9 mouse cellular contexts compared by ENCODE assay signal in genomic region chr2:174761452-174762101, GRCm38 (mm10). TPM values are rescaled to one million over a fixed set of nuclear protein-coding genes. Genes with fewer than 3 reads are reported as not detected.
A peak's percentile ranks its signal among the peaks of the same experiment; 100 is the strongest.
DNase-seq lines count a peak whose midpoint lies in the region; ATAC-seq and TF ChIP-seq lines count a peak whose summit lies in the region.
"Had no signal": no experiment of that assay in that cellular context is flagged by ENCODE, and none has a peak within 500 bp of the region (broad histone marks: within the 10 kb centered on the region; RNA-seq: fewer than 3 reads in every experiment).

No protein-coding gene starts in this region.

- 32% methylated on average over 6 of the region's 6 CpGs for WGBS in embryonic facial prominence, embryonic 15.5 days
- WGBS in limb, embryonic 14.5 days, result 16% methylated on average over 6 of the region's 6 CpGs

- TF ChIP-seq POLR2A in limb, embryonic 14.5 days (IDR thresholded peaks at IDR 0.05; ENCODE audit: borderline replicate concordance, extremely low read depth, insufficient read depth, insufficient read length), result 0 out of 2 replicates have a peak, but pooled peaks have one; percentile 31

- ATAC-seq in embryonic facial prominence, embryonic 15.5 days (ENCODE audit: insufficient number of reproducible peaks, low FRiP score, low TSS enrichment, low read depth), result no peak
- ATAC-seq in limb, embryonic 14.5 days (ENCODE audit: low FRiP score, low read depth), result peak; percentile 13; the same call in 1 of the 2 replicates

- H3K4me2 ChIP-seq in embryonic facial prominence, embryonic 15.5 days (replicated peaks), result peak overlapping the region; percentile 95
- peak overlapping the region; percentile 96 for H3K4me2 ChIP-seq in limb, embryonic 14.5 days (replicated peaks; ENCODE audit: low read depth, low read length, severe bottlenecking)

- H3K4me1 ChIP-seq in embryonic facial prominence, embryonic 15.5 days, result peaks cover 20% of the 10 kb centered on the region
- H3K4me1 ChIP-seq in limb, embryonic 14.5 days (ENCODE audit: control insufficient read depth, insufficient read depth, low read length), result peaks cover 25% of the 10 kb centered on the region
- H3K4me1 ChIP-seq: liver, embryonic 13.5 days had no signal

- H3K9ac ChIP-seq in embryonic facial prominence, embryonic 15.5 days, result no peak overlapping the region
- H3K9ac ChIP-seq in limb, embryonic 14.5 days (ENCODE audit: low read depth, low read length, severe bottlenecking), result peak overlapping the region; percentile 80

- DNase-seq in embryo, embryonic 9.5 days (ENCODE audit: extremely low spot score), result peak; percentile 20
- no peak for DNase-seq in embryo, embryonic 10 days (ENCODE audit: low spot score)
- peak; percentile 13 for DNase-seq in kidney, postnatal 10 days
- DNase-seq in kidney, adult 18-20 months, result no peak
- DNase-seq in limb, embryonic 14.5 days (ENCODE audit: low spot score), result peak; percentile 34
- DNase-seq in thymus, adult 18-20 months, result no peak
- DNase-seq in urinary bladder, adult 2 months (ENCODE audit: low spot score), result no peak
- DNase-seq: liver, embryonic 13.5 days had no signal

- H3K27me3 ChIP-seq in embryonic facial prominence, embryonic 15.5 days, result 0 out of 2 replicates have a peak, but pooled peaks cover 4% of the 10 kb centered on the region
- H3K27me3 ChIP-seq in limb, embryonic 14.5 days (ENCODE audit: control insufficient read depth, insufficient read depth, low read length), result no peaks in the 10 kb centered on the region

- no peak overlapping the region for H3K27ac ChIP-seq in embryonic facial prominence, embryonic 15.5 days (replicated peaks)
- H3K27ac ChIP-seq in limb, embryonic 14.5 days (replicated peaks; ENCODE audit: low read depth, low read length), result peak overlapping the region; percentile 79
- H3K27ac ChIP-seq: liver, embryonic 13.5 days had no signal

- peak overlapping the region; percentile 57 for H3K4me3 ChIP-seq in embryonic facial prominence, embryonic 15.5 days (replicated peaks)
- peak overlapping the region; percentile 57 for H3K4me3 ChIP-seq in limb, embryonic 14.5 days (replicated peaks; ENCODE audit: low read length)

- H3K9me3 ChIP-seq in embryonic facial prominence, embryonic 15.5 days (replicated peaks), result no peaks in the 10 kb centered on the region
- H3K9me3 ChIP-seq in limb, embryonic 14.5 days (ENCODE audit: control insufficient read depth, low read length), result no peaks in the 10 kb centered on the region
- H3K9me3 ChIP-seq: liver, embryonic 13.5 days had no signal

- H3K36me3 ChIP-seq in embryonic facial prominence, embryonic 15.5 days, result no peaks in the 10 kb centered on the region
- H3K36me3 ChIP-seq in limb, embryonic 14.5 days (ENCODE audit: control insufficient read depth, insufficient read depth, low read length), result no peaks in the 10 kb centered on the region
- H3K36me3 ChIP-seq: liver, embryonic 13.5 days had no signal

RNA-seq across cellular contexts. Expression of gene Edn3, which starts 1.2 kb away (rescaled TPM):
- polyA plus RNA-seq in embryonic facial prominence, embryonic 15.5 days (2015; fragmentation: Nextera tagmentation; extraction: Ambion mirVana), result 15.3 and 16.4 TPM in 2 replicates
- 13.6 TPM in 2 replicates for polyA plus RNA-seq in limb, embryonic 14.5 days (2012; rRNA removed)
- polyA plus RNA-seq in limb, embryonic 14.5 days (2014; fragmentation: Nextera tagmentation; extraction: Ambion mirVana), result 21.5 and 22.9 TPM in 2 replicates
- 3.5 and 5.4 TPM in 2 replicates for polyA plus RNA-seq in urinary bladder, adult 2 months (2012; rRNA removed)

Comparison
In these comparisons a context has a peak if more than half of its experiments do, and no peak if none do; other contexts are left out.
1. DNase-seq: peak in embryo, embryonic 9.5 days (single experiment), kidney, postnatal 10 days (single experiment) and limb, embryonic 14.5 days (single experiment); none in embryo, embryonic 10 days (single experiment), kidney, adult 18-20 months (single experiment), thymus, adult 18-20 months (0 of 2) and urinary bladder, adult 2 months (single experiment).